Mouse (Mus musculus) C2C12 (cell line): ENCODE data around the gene Krt4. TPM values are rescaled to one million over a fixed set of nuclear protein-coding genes. Genes with fewer than 3 reads are reported as not detected.

Experiments used
- H3K27me3 ChIP-seq: one replicate; pipeline ENCODE4 v1.6.1; 2011; ENCODE audit not compliant: control insufficient read depth, insufficient read depth, insufficient read length
- H3K36me3 ChIP-seq: one replicate; pipeline ENCODE4 v1.6.1; 2011; ENCODE audit not compliant: control insufficient read depth, insufficient read depth
- H3K4me3 ChIP-seq: one replicate; pipeline ENCODE4 v1.5.1; 2011; ENCODE audit warnings: mild to moderate bottlenecking, control low read depth; ENCODE audit not compliant: poor library complexity, insufficient read depth, severe bottlenecking
- H3K79me2 ChIP-seq: one replicate; pipeline ENCODE4 v1.6.1; 2011; ENCODE audit not compliant: control insufficient read depth, insufficient read depth
- H3K79me3 ChIP-seq: one replicate; pipeline ENCODE4 v1.6.1; 2011; ENCODE audit warnings: low read depth, control low read depth
- H3ac ChIP-seq: one replicate; pipeline ENCODE3; 2011; ENCODE audit warnings: low read depth; ENCODE audit not compliant: control insufficient read depth, insufficient read length
- CEBPB ChIP-seq: IDR thresholded peaks from one replicate; pipeline ENCODE4 v1.6.1; 2011; ENCODE audit warnings: low read depth, mild to moderate bottlenecking, control low read depth, moderate library complexity
- CTCF ChIP-seq: IDR thresholded peaks from one replicate; pipeline ENCODE4 v1.5.1; 2011; ENCODE audit not compliant: control insufficient read depth, insufficient read depth, insufficient read length
- FOSL1 ChIP-seq: IDR thresholded peaks from one replicate; pipeline ENCODE4 v1.8.0; 2011; ENCODE audit warnings: mild to moderate bottlenecking, low read length; ENCODE audit not compliant: poor library complexity, insufficient read depth, severe bottlenecking
- MAX ChIP-seq: IDR thresholded peaks from one replicate; pipeline ENCODE4 v1.6.1; 2011; ENCODE audit warnings: mild to moderate bottlenecking, control low read depth
- MYOD1 ChIP-seq: IDR thresholded peaks from one replicate; pipeline ENCODE4 v1.6.1; 2011; ENCODE audit warnings: low read depth; ENCODE audit not compliant: control insufficient read depth, insufficient read length
- MYOG ChIP-seq: IDR thresholded peaks from one replicate; pipeline ENCODE4 v1.6.1; 2011; ENCODE audit not compliant: control insufficient read depth, insufficient read length; ENCODE audit errors: extremely low read depth
- USF1 ChIP-seq: IDR thresholded peaks from one replicate; pipeline ENCODE4 v1.6.1; 2011; ENCODE audit warnings: low read depth, mild to moderate bottlenecking, control low read depth, moderate library complexity
- long read RNA-seq, 2 experiments: library from polyadenylated mRNA; unstranded; transcript quantifications; one replicate each; pipeline ENCODE4 v2.0.0; 2019 to 2020
- polyA plus RNA-seq: library from polyadenylated mRNA; unstranded; fragments of >200 nt; fragmentation: generic; extraction: Trizol; gene quantifications from one replicate; pipeline ENCODE4 v1.2.1, GENCODE M21; 2012; ENCODE audit warnings: missing spikeins

Gene Krt4
- not detected for polyA plus RNA-seq
- long read RNA-seq, experiment 1 = 0 reads
- long read RNA-seq, experiment 2 = 0 reads

DNA sequence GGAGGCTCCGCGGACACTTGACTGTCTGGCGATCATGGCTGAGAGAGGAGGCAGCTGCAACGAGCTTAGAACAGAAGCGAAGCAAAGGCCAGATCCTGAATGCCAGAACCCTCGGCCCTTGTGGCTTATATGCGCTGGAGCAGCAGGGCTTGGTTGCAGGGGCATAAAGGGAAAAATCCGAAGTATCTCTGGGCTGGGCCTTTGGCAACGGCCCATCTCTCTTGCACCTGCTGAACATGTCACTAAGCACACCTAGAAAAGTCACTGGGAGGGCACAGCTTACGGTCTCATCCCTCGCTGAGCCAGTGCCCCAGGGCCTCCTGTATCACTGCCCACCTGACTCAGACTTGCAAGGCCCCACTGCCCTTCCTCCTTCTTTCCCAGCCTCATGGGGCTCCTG, at the start of gene Krt4:
TSS of gene Krt4 (minus strand) at position 101 of the 400 bp plus-strand sequence.
- peaks cover 65% of the 10 kb centered on the region for H3K27me3 ChIP-seq
- TF ChIP-seq CEBPB (no peak), MYOG (no peak), MYOD1 (no peak), MAX (no peak), USF1 (no peak), CTCF (no peak), FOSL1 (no peak)
- no peaks in the 10 kb centered on the region for H3K36me3 ChIP-seq
- H3K4me3 ChIP-seq = no peak within 1 kb of the TSS
- no peaks in the 10 kb centered on the region for H3K79me3 ChIP-seq
- H3ac ChIP-seq = no peak within 1 kb of the TSS
- no peaks in the 10 kb centered on the region for H3K79me2 ChIP-seq

DNA sequence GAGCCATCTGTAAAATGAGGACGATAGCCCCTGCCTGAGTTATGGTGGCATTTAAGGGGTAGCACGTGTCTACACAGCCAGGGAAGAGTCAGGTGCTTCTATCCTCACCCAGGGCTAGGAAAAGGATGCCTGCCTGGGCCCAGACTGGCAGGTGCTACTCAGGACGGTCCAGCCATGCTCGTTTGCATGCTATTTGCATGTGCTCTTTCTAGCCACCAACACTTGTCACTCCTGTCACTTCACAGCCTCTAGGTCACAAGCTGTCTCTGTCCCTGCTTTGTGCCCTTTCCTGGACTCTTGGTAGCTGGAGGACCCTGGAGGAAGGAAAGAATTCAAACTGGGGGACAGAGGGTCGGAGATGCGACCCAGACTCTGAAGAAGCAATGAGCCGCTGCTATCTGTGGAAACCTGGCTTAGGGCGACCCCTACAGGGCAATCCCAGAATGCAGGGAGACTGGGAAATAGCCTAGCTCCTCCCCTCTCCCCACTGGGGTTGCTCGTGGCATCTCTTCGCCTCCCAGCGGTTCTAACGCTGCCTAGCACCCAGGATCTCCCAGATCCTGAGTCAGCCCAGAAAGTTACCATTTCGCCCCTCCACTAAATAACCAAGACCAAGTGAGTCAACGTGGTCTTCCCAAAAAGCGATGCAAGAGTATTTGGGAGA, 49.0 kb upstream of the Krt4 start:
- no peak overlapping the region for H3ac ChIP-seq
- TF ChIP-seq MAX (peak; percentile 62), FOSL1 (no peak), USF1 (no peak), MYOD1 (no peak), CTCF (peak; percentile 94), MYOG (no peak)
- no peak overlapping the region for H3K4me3 ChIP-seq

GRCm38 (mm10) chr15:101970536-101970935, 46.0 kb upstream of the Krt4 start:
- TF ChIP-seq FOSL1 = no peak
- peak; percentile 54 for TF ChIP-seq CTCF
- Histone ChIP-seq H3K36me3 (no peaks in the 10 kb centered on the region), H3K4me3 (no peak overlapping the region), H3ac (no peak overlapping the region), H3K79me3 (no peaks in the 10 kb centered on the region), H3K27me3 (peaks cover 45% of the 10 kb centered on the region), H3K79me2 (no peaks in the 10 kb centered on the region)

More for the DNA sequence above, 49.0 kb upstream of the Krt4 start:
- Histone ChIP-seq H3K27me3 (peaks cover 18% of the 10 kb centered on the region), H3K36me3 (no peaks in the 10 kb centered on the region), H3K79me3 (no peaks in the 10 kb centered on the region), H3K79me2 (no peaks in the 10 kb centered on the region)

DNA sequence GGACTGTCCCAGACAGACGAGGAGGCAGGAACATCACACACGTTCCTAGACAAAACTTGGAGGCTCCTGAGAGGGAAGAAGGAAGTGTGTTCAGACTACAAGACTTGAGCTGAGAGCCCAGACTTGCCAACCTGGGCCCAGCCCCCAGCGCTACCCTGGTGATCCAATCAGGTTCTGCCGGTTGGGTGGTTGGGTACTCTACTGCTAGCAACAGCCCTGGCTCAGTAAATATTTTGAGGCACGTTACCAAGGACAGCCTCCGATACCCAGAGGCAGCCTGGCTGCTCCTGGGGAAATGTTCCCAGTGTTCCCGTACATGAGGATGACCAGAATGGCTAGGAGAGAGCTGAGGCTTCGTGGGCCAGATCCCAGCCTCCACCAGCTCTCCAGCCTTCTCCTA, 42.3 kb upstream of the Krt4 start:
- Histone ChIP-seq H3K79me3 (no peaks in the 10 kb centered on the region), H3K4me3 (no peak overlapping the region), H3K79me2 (no peaks in the 10 kb centered on the region), H3K27me3 (peaks cover 68% of the 10 kb centered on the region), H3K36me3 (no peaks in the 10 kb centered on the region), H3ac (no peak overlapping the region)
- TF ChIP-seq CEBPB = no peak

DNA sequence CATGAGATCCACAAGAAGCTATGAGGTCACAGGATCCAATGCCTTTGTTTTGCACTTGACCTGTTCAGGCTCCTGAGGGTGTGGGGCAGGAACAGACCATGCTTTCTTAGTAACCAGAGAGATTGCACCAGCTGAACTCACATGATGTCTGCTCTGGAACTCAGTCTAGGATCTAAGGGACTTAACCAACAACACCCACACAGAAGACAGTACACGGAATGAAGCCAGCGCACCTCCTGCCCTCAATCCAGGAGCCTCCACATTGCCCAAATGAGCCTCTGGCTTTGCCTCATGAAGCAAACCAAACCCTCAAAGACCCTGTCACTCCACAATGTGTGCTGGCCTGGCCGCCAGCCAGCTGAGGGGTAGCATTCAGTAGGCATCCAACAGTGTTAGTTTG, 34.4 kb upstream of the Krt4 start:
- Histone ChIP-seq H3K36me3 (no peaks in the 10 kb centered on the region), H3ac (no peak overlapping the region), H3K79me3 (no peaks in the 10 kb centered on the region), H3K4me3 (no peak overlapping the region), H3K27me3 (peaks cover 59% of the 10 kb centered on the region), H3K79me2 (no peaks in the 10 kb centered on the region)
- TF ChIP-seq MYOD1 = no peak
- TF ChIP-seq FOSL1 = no peak
- no peak for TF ChIP-seq USF1
- TF ChIP-seq MYOG = no peak
- no peak for TF ChIP-seq CTCF
- no peak for TF ChIP-seq MAX
- no peak for TF ChIP-seq CEBPB

- Histone ChIP-seq H3K79me3 (no peaks in the 10 kb centered on the region), H3K4me3 (no peak within 1 kb of the TSS), H3K27me3 (peaks cover 86% of the 10 kb centered on the region), H3K36me3 (no peaks in the 10 kb centered on the region), H3K79me2 (no peaks in the 10 kb centered on the region), H3ac (no peak within 1 kb of the TSS)
- TF ChIP-seq USF1 (no peak), FOSL1 (no peak), CEBPB (no peak), MYOD1 (no peak), CTCF (no peak), MYOG (no peak), MAX (no peak)
These were observed 29.7 kb upstream of the Krt4 start, which contains the start of gene Krt78 for GRCm38 (mm10) chr15:101954187-101954586. Gene Krt78, minus strand, starts transcription at chr15:101954287.
